Mouse (Mus musculus) bone marrow macrophage, adult 2 months (primary cell): ENCODE measurements around the gene Atg16l1.

Experiments used
- CTCF ChIP-seq: IDR thresholded peaks from 2 replicates; pipeline ENCODE4 v1.5.1; 2012; ENCODE audit warnings: low read depth, mild to moderate bottlenecking, low read length, moderate library complexity
- POLR2A ChIP-seq: IDR thresholded peaks from 2 replicates; pipeline ENCODE4 v1.6.1; 2012; ENCODE audit warnings: mild to moderate bottlenecking, low read depth, low read length, borderline replicate concordance

DNA sequence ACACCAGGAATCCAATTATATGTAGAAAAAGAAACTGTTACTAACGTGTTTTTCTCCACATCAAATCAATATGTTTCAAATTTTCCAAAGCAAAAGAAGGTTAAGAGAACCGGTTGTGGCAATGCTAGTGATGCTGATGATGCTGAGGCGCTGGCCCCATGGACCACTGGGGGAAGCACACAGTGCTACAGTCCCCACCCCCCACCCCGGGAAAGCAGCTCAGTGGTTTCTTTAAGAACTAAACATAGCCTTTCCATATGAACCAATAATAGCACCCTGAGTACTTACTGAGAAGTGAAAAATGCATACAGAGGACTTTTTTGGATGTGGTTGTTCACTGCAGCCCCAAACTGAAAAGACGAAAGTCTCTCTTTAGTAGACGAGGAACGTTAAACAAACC lies 55.7 kb downstream of the Atg16l1 start:
- no peak for TF ChIP-seq CTCF
- no peak for TF ChIP-seq POLR2A
